ENCODE assay signal across 18 mouse cellular contexts in the genomic region with DNA sequence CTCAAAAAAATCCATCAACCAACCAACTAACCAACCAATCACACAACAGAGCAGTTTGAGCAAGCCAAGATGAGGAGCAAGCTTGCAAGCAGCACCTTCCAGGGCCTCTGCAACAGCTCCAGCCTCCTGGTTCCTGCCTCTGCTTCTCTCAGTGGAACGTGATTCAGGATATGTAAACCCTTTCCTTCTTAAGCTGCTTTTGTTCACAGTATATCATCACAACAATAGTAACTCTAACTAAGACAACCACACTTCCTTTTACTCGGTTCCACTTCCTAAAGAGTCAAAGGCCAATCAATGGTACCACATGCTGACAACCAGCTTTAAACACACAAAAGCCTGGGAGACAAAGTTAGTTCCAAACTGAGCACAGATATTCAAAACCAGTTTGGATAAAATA. TPM values are rescaled to one million over a fixed set of nuclear protein-coding genes. Genes with fewer than 3 reads are reported as not detected.
"Had no signal": no experiment of that assay in that cellular context is flagged by ENCODE, and none has a peak within 500 bp of the region (broad histone marks: within the 10 kb centered on the region; RNA-seq: fewer than 3 reads in every experiment).

No protein-coding gene starts in this region.

- H3K36me3 ChIP-seq: limb, embryonic 12.5 days; liver, embryonic 13.5 days; lung, embryonic 15.5 days; midbrain, embryonic 10.5 days; midbrain, embryonic 15.5 days had no signal

- H3K4me2 ChIP-seq: limb, embryonic 12.5 days; liver, embryonic 13.5 days; lung, embryonic 15.5 days; midbrain, embryonic 15.5 days had no signal

- H3K27me3 ChIP-seq: limb, embryonic 12.5 days; liver, embryonic 13.5 days; lung, embryonic 15.5 days; midbrain, embryonic 15.5 days had no signal

- H3K4me1 ChIP-seq: limb, embryonic 12.5 days; lung, embryonic 15.5 days had no signal

- H3K4me3 ChIP-seq: layer of hippocampus, adult 2 months; limb, embryonic 12.5 days; liver, embryonic 13.5 days; lung, embryonic 15.5 days; midbrain, embryonic 10.5 days; midbrain, embryonic 15.5 days had no signal

- H3K9me3 ChIP-seq: limb, embryonic 12.5 days; liver, embryonic 13.5 days; lung, embryonic 15.5 days; midbrain, embryonic 10.5 days; midbrain, embryonic 15.5 days had no signal

- ATAC-seq: liver, postnatal 0 days; midbrain, embryonic 15.5 days had no signal

- DNase-seq: kidney, postnatal 10 days; kidney, postnatal 4 days; liver; liver, embryonic 13.5 days; liver, postnatal 0 days; lung, postnatal 14 days; right cerebral cortex, adult 18-20 months; right cerebral cortex, postnatal 25 days; thymus, postnatal 36 days had no signal

- H3K9ac ChIP-seq: limb, embryonic 12.5 days; liver, embryonic 13.5 days; liver, postnatal 0 days; lung, embryonic 15.5 days; midbrain, embryonic 15.5 days had no signal

- H3K27ac ChIP-seq: layer of hippocampus, adult 2 months; limb, embryonic 12.5 days; liver, embryonic 13.5 days; lung, embryonic 15.5 days; midbrain, embryonic 10.5 days; midbrain, embryonic 15.5 days had no signal

RNA-seq across cellular contexts. Expression of a gene that starts 45.1 kb away (rescaled TPM):
- total RNA-seq: layer of hippocampus, adult 2 months; left cerebral cortex, postnatal 36 days had no signal
- polyA plus RNA-seq: kidney, embryonic 14.5 days; limb, embryonic 12.5 days; liver, embryonic 13.5 days; liver, postnatal 0 days; lung, embryonic 15.5 days; small intestine, adult 2 months; stomach, embryonic 16.5 days had no signal
